Mouse (Mus musculus) neural tube, embryonic 15.5 days (tissue): ENCODE data around the gene Lcn12. TPM values are rescaled to one million over a fixed set of nuclear protein-coding genes. Genes with fewer than 3 reads are reported as not detected.

Source experiments
- ATAC-seq: fragments of 200-750 bp; cut with Nextera tagmentation; 2 replicates; pipeline ENCODE4 v1.8.0; 2017; ENCODE audit warnings: mild to moderate bottlenecking, moderate TSS enrichment, moderate library complexity; ENCODE audit not compliant: low FRiP score
- H3K27ac ChIP-seq: fragments of 300-500 bp; sonication (generic); replicated peaks from 2 replicates; pipeline ENCODE4 v1.5.1; 2015; ENCODE audit warnings: mild to moderate bottlenecking, inconsistent platforms
- H3K27me3 ChIP-seq: fragments of 300-500 bp; sonication (generic); replicated peaks from 2 replicates; pipeline ENCODE4 v1.6.1; 2015; ENCODE audit warnings: inconsistent platforms
- H3K36me3 ChIP-seq: fragments of 300-500 bp; sonication (generic); 2 replicates; pipeline ENCODE4 v1.6.1; 2015; ENCODE audit warnings: inconsistent platforms
- H3K4me1 ChIP-seq: fragments of 300-500 bp; sonication (generic); 2 replicates; pipeline ENCODE4 v1.6.1; 2015; ENCODE audit warnings: inconsistent platforms
- H3K4me2 ChIP-seq: fragments of 300-500 bp; sonication (generic); 2 replicates; pipeline ENCODE4 v1.6.1; 2015; ENCODE audit warnings: inconsistent platforms, mild to moderate bottlenecking, moderate library complexity
- H3K4me3 ChIP-seq: fragments of 300-500 bp; sonication (generic); replicated peaks from 2 replicates; pipeline ENCODE4 v1.5.1; 2015; ENCODE audit warnings: mild to moderate bottlenecking, inconsistent platforms
- H3K9ac ChIP-seq: fragments of 300-500 bp; sonication (generic); replicated peaks from 2 replicates; pipeline ENCODE4 v1.6.1; 2015; ENCODE audit warnings: mild to moderate bottlenecking, inconsistent platforms
- H3K9me3 ChIP-seq: fragments of 300-500 bp; sonication (generic); replicated peaks from 2 replicates; pipeline ENCODE4 v1.6.1; 2016; ENCODE audit warnings: inconsistent platforms
- WGBS: fragments of 180-500 bp; shearing (Covaris S2); methylation state at CpG from one replicate; pipeline ENCODE4 v1.1.7; 2015; ENCODE audit warnings: mixed read lengths; 5-methylcytosine and 5-hydroxymethylcytosine counted together
- polyA plus RNA-seq: library from polyadenylated mRNA; unstranded; fragments of >200 nt; fragmentation: Nextera tagmentation; extraction: Ambion mirVana; gene quantifications from 2 replicates; pipeline ENCODE4 v1.2.1, GENCODE M21; 2015

Gene Lcn12
- polyA plus RNA-seq: not detected in 2 replicates

DNA sequence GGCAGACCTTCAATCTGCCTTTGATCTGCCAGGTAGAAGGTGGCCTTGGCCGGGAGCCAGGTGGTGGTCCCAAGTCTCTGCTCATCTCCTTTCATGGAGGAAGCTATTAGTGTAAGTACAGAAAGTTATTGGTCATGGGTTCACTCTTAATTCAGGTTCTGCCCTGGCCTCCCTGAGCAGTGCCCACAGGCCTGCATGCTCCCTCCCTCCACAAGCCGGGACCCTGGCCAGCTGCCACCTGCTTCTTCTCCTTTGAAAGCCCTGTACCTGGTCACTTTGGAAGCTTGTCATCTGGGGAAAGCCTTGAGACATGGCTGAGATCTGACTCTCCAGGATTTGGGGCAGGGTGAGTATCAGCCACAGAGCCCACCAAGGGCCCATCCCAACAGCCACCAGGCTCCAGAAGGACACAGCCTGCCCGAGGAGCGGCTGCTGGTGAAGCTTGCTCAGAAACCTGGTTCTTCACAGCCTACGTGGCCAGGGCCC is at the start of gene Lcn12:
Lcn12 (minus strand) TSS at position 436 of the 486 bp plus-strand sequence.
- Histone ChIP-seq H3K4me1 (no peaks in the 10 kb centered on the region), H3K27ac (no peak within 1 kb of the TSS), H3K27me3 (no peaks in the 10 kb centered on the region), H3K9me3 (no peaks in the 10 kb centered on the region), H3K9ac (no peak within 1 kb of the TSS), H3K4me2 (no peak within 1 kb of the TSS), H3K4me3 (no peak within 1 kb of the TSS), H3K36me3 (no peaks in the 10 kb centered on the region)
- ATAC-seq: no peak
- WGBS: 86% methylated on average over 5 of the region's 5 CpGs

DNA sequence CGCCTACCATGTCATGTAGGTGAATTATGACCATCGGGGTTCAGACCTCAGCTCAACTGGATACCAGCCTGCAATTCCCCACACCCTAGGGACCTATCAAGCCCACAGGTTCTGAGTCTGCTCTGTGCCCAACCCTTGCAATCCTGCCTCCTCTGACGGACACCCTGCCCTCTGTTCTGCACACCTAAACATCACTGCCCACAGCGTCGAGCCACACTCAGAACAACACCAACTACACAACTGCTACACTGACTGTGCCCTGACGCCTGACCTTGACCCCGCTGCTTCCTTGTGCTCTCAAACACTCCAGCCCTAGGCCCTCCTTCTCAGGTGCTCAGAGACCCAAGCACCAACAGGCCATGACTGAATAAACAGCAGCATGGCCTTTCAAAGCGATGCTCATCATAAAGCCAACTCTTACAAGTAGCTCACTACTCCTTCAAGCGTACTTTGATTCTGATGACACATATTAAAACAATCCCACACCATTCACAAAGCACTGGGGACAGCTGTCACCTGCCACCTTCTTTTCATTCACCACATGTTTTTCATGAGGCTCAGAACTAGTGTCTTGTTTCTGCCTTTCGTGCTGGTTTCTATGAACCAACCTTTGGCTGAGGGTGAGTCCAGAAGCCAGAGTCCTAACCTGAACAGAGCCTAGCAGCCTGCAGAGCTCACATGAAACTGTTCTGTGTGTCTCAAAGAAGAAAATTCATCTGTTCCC is 48.1 kb upstream of the Lcn12 start:
- no peaks in the 10 kb centered on the region for H3K27me3 ChIP-seq
- no peak overlapping the region for H3K4me2 ChIP-seq
- no peak overlapping the region for H3K4me3 ChIP-seq
- H3K36me3 ChIP-seq: peaks cover 2% of the 10 kb centered on the region; the same call in 1 of the 2 replicates
- no peak overlapping the region for H3K9ac ChIP-seq
- ATAC-seq: no peak
- H3K9me3 ChIP-seq: no peaks in the 10 kb centered on the region
- no peak overlapping the region for H3K27ac ChIP-seq
- H3K4me1 ChIP-seq: peaks cover 15% of the 10 kb centered on the region
- WGBS: 75% methylated on average over 10 of the region's 10 CpGs

DNA sequence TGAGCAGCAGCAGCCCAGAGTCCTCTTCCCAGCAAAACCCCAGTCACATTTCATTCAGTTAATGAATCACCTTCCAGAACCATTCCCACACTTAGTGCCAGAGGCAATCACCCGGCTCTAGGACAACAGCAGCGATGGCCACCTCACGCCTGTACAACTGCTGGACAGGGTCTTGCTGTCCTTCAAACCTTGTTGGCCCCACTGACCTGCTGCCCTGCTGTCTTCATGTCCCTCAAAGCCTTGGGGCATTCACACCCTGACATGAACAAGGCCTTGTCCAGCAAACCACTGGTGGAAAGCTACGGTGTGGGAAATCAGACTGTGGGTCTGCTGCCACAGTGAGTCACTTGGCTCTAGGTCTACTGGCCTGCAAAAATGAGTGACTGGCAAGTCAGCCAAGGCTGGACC is 46.8 kb upstream of the Lcn12 start:
- H3K36me3 ChIP-seq: peaks cover 12% of the 10 kb centered on the region
- H3K4me3 ChIP-seq: no peak overlapping the region
- no peaks in the 10 kb centered on the region for H3K27me3 ChIP-seq
- WGBS: 94% methylated on average over 4 of the region's 4 CpGs
- no peak overlapping the region for H3K27ac ChIP-seq
- no peak for ATAC-seq
- no peak overlapping the region for H3K9ac ChIP-seq
- H3K9me3 ChIP-seq: no peaks in the 10 kb centered on the region
- no peak overlapping the region for H3K4me2 ChIP-seq
- 0 out of 2 replicates have a peak, but pooled peaks cover 6% of the 10 kb centered on the region for H3K4me1 ChIP-seq

DNA sequence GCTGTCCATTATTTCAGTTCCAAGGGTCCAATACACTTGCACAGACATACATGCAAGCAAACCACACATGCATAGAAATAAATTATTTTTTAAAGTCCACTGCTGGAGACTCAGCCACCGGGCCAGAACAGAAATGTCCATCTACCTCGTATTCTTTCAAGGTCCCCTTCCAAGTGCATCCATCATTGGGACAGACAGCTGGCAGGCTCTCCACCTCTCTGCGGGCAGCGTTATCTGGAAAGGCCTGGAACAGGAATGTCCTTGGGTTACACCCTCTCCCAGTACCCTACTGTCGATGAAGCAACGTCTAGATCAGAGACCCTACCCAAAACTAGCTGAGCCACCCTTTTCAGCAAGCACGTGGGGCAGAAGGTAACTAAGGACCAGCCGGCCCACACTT is 42.8 kb upstream of the Lcn12 start:
- WGBS: 93% methylated on average over 8 of the region's 8 CpGs
- no peak for ATAC-seq

DNA sequence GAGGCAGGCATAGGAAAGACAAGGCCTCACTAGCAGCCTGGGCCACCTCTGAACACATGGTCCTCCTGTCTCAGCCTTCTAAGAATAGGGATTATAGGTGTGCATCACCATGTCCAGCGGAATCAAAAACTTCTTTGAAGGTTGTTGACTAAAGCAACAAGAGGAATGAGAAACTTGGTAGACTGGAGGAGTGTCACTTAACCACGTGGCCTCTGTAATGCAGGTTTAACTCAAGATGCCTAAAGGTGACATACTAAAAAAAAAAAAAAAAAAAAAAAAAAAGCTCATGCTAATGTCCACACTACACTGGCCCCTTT is 41.1 kb upstream of the Lcn12 start:
- peaks cover 13% of the 10 kb centered on the region for H3K36me3 ChIP-seq
- H3K4me1 ChIP-seq: no peaks in the 10 kb centered on the region
- 95% methylated on average over 2 of the region's 2 CpGs for WGBS
- H3K4me3 ChIP-seq: no peak overlapping the region
- no peak overlapping the region for H3K9ac ChIP-seq
- no peak overlapping the region for H3K27ac ChIP-seq
- ATAC-seq: no peak
- no peaks in the 10 kb centered on the region for H3K9me3 ChIP-seq
- no peaks in the 10 kb centered on the region for H3K27me3 ChIP-seq
- no peak overlapping the region for H3K4me2 ChIP-seq

More for the DNA sequence above, 42.8 kb upstream of the Lcn12 start:
- H3K27ac ChIP-seq: no peak overlapping the region
- no peak overlapping the region for H3K9ac ChIP-seq
- no peaks in the 10 kb centered on the region for H3K27me3 ChIP-seq
- H3K36me3 ChIP-seq: peaks cover 12% of the 10 kb centered on the region
- no peaks in the 10 kb centered on the region for H3K9me3 ChIP-seq
- H3K4me1 ChIP-seq: no peaks in the 10 kb centered on the region
- no peak overlapping the region for H3K4me2 ChIP-seq
- no peak overlapping the region for H3K4me3 ChIP-seq

DNA sequence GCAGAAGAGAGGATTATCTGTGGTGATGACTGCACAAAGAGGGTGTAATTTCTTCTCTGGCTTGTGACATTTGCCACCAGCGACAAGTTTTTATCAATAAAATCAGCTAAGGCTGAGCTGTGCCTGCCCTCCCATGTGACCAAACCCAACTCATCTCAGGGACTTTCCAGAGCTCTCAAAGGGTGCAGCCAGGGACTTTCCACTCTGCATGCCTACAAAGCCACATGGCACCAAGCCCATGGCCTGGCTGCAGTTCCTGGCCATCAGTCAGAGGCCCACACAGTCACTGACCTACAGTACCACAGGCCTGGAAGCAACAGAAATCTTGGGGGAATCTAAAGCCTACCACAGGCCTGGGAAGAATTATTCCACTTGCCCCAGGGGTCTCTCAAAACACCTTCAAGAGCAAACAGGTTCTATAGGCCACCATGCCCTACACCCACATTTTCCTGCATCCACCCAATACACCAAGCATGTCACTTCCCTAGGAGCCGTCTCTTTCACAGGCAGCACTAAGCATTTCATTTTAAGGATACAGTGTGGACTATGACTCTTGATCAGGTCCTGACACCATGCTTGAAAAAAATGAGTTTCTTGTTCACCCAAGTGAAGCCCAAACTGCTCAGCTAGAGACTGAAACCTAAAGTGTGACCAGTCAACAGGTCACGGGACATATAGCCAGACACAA is 40.6 kb upstream of the Lcn12 start:
- H3K27me3 ChIP-seq: no peaks in the 10 kb centered on the region
- no peak overlapping the region for H3K4me3 ChIP-seq
- H3K4me2 ChIP-seq: no peak overlapping the region
- 93% methylated on average over 3 of the region's 3 CpGs for WGBS
- no peak overlapping the region for H3K9ac ChIP-seq
- H3K4me1 ChIP-seq: no peaks in the 10 kb centered on the region
- peaks cover 17% of the 10 kb centered on the region for H3K36me3 ChIP-seq
- no peak overlapping the region for H3K27ac ChIP-seq
- H3K9me3 ChIP-seq: no peaks in the 10 kb centered on the region
- ATAC-seq: no peak

DNA sequence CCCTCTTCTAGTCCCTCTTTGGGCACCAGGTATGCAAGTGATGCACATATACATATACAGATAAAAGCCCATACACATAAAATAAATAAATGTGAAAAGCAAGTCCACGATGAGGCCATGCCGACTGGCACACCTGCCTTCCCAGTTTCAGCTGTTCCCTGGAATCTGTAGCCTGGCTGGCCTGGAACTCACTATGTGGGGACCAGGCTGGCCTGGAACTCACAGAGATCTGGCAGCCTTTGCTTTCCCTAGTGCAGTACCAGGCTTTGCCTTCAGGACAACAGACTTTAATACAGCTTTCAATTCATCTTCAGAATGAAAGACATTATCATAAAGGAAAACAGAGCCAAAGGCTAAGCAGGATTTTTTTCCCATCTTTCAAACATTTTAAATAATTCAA is 40.0 kb upstream of the Lcn12 start:
- H3K27me3 ChIP-seq: no peaks in the 10 kb centered on the region
- H3K9me3 ChIP-seq: no peaks in the 10 kb centered on the region
- no peak for ATAC-seq
- H3K27ac ChIP-seq: no peak overlapping the region
- no peak overlapping the region for H3K9ac ChIP-seq
- H3K4me1 ChIP-seq: no peaks in the 10 kb centered on the region
- no peak overlapping the region for H3K4me3 ChIP-seq
- no peak overlapping the region for H3K4me2 ChIP-seq
- H3K36me3 ChIP-seq: peaks cover 23% of the 10 kb centered on the region
- WGBS: 90% methylated on average over 2 of the region's 2 CpGs

DNA sequence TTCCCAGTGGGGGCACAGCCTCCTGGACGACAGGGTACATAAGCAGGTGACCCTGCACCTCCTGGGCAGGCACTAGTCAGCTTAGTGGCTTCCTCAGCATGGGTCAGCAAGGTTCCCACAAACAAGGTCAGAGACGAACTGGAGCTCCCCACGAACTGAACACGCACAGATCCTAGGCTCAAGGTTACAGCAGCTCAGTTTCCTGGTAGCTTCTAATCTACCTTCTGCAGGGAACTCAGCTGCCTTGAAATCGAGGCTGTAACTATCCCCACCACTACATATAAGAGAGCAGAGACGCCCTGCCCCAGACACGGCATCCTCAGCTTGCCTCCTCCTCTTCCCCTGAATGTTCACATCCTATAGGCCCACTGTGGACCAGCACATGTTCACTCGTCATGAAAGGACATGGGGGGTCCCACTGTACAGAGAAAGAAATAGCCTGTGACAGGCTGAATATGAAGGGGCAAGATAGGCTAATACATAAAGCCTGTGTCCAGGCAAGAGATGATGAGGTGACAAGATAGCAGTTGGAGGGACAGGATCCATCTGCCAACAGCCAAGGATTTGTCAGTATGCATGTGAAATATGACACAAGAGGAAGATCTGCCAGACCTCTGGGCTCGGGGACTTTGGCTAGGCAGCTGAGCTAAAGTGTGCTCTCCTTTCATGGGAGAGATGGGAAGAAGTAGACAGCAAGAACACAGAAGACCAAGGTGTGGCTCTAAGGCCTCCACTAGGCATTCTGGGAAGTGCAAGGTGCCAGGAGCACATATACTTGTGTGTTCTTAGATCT is 33.0 kb upstream of the Lcn12 start:
- WGBS: 94% methylated on average over 9 of the region's 9 CpGs
- Histone ChIP-seq H3K4me3 (no peak overlapping the region), H3K27me3 (no peaks in the 10 kb centered on the region), H3K36me3 (peaks cover 66% of the 10 kb centered on the region), H3K4me2 (no peak overlapping the region), H3K4me1 (no peaks in the 10 kb centered on the region), H3K27ac (no peak overlapping the region), H3K9me3 (no peaks in the 10 kb centered on the region), H3K9ac (no peak overlapping the region)
- ATAC-seq: no peak

DNA sequence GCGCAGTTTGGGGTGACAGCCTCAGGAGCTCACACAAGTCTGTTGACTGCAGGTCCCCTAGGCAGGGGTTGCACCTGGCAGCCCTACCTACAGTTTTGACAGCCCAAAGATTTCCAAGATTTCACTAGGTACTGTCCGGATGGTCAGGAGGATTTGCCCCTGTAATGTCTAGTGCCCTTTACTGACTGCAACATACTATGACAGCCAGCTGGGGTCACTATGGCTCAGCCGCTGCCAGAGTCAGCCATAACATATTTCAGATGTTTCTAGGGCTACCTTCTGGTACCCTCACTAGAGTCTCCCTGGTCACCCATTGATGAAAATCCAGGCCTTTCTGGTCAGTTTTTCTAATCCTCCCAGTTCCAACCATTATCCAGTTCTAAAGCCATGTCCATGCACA is 16.2 kb upstream of the Lcn12 start:
- Histone ChIP-seq H3K36me3 (peaks cover 14% of the 10 kb centered on the region), H3K4me2 (no peak overlapping the region), H3K4me3 (no peak overlapping the region), H3K9me3 (no peaks in the 10 kb centered on the region), H3K27ac (no peak overlapping the region), H3K9ac (no peak overlapping the region), H3K27me3 (no peaks in the 10 kb centered on the region), H3K4me1 (no peaks in the 10 kb centered on the region)
- no peak for ATAC-seq
- WGBS: 65% methylated on average over 3 of the region's 3 CpGs

DNA sequence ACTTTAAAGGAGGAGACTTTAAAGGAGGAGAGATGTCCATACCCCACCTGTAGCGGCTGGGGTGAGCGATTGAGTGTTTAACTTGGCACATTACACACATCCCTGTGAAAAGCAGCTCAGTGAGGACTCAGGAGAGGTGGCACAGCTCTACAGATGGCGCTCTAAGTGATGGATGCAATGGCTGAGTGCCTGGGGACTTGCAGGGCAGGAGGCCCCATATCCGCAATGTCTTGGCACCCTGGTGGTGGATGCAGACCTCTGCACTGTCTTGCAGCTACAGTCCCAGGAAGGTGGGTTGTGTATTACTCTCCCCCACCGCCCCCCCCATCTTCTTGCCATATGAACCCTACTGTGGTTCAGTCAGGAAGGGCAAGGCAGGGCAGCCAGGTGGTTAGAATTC is 13.3 kb upstream of the Lcn12 start:
- no peak for ATAC-seq
- Histone ChIP-seq H3K9ac (no peak overlapping the region), H3K36me3 (peaks cover 35% of the 10 kb centered on the region), H3K4me1 (peaks cover 5% of the 10 kb centered on the region), H3K27ac (no peak overlapping the region), H3K4me3 (no peak overlapping the region), H3K9me3 (no peaks in the 10 kb centered on the region), H3K27me3 (no peaks in the 10 kb centered on the region), H3K4me2 (no peak overlapping the region)
- WGBS: 38% methylated on average over 5 of the region's 5 CpGs

DNA sequence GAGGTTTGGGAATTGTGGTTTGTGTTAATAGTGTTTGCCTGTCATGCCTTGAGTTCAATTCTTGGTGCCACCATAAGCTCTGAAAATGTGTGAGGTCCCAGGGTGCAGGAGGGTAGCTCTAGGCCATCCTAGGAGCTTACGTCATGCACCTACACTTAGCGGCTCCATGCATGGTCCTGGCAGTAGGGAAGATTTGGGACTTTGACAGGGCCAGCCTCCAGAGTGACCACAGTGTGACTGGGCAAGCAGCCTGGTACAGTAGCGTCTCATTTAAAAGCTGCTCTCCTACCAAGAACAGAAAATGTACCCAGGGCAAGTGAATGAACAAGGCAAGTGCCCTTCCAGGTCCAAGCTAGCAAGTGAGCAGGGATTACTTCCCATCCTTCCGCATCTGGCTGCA is 12.1 kb upstream of the Lcn12 start:
- no peaks in the 10 kb centered on the region for H3K9me3 ChIP-seq
- ATAC-seq: no peak
- no peaks in the 10 kb centered on the region for H3K27me3 ChIP-seq
- H3K4me3 ChIP-seq: no peak overlapping the region
- 96% methylated on average over 4 of the region's 4 CpGs for WGBS
- no peak overlapping the region for H3K4me2 ChIP-seq
- peaks cover 13% of the 10 kb centered on the region for H3K4me1 ChIP-seq
- H3K36me3 ChIP-seq: peaks cover 35% of the 10 kb centered on the region
- H3K9ac ChIP-seq: no peak overlapping the region
- H3K27ac ChIP-seq: no peak overlapping the region
